Mouse (Mus musculus): Measurements from ENCODE around the gene Tgfbr3.

Tgfbr3 gene

DNA sequence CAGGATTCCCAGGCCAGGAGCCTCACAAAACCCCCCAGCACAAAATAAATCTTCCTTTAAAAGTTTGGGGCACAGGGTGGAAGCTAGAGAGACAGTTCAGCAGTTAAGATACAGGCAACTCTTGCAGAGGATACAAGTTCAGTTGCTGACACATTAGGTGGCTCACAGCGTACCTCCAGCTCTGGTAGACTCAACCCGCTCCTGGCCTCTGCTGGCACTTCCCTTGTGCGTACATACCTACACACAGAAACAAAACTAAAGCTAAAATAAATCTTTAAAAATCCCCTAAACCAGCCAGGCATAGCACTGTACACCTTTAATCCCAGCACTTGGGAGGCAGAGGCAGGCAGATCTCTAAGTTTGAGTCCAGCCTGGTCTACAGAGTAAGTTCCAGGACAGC lies 211.1 kb downstream of the Tgfbr3 start:
- no peak for DNase-seq (ENCODE audit: low spot score)

GRCm38 (mm10) chr5:107077900-107078299 lies 211.5 kb downstream of the Tgfbr3 start:
- DNase-seq (ENCODE audit: low spot score), result no peak

GRCm38 (mm10) chr5:107074980-107075583 lies 214.3 kb downstream of the Tgfbr3 start:
- DNase-seq (ENCODE audit: low spot score), result no peak

DNA sequence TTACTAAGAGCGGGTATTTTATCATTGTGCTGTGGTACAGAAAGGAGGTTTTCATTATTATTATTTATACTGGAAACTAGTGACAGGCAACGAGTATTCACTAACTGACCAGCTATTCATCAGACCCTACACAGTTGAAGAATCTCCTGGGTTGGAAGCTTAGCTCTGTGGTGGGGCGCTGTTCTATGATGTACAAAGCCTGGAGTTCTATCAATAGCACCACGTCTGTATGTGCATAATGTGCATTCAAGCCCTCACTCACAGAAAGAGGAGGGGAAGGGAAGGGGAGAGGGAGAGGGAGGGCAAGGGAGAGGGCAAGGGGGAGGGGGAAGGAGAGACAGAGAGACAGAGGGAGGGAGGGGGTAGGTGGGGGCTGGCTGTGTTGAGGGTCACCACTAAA lies 215.1 kb downstream of the Tgfbr3 start:
- DNase-seq (ENCODE audit: low spot score), result no peak

DNA sequence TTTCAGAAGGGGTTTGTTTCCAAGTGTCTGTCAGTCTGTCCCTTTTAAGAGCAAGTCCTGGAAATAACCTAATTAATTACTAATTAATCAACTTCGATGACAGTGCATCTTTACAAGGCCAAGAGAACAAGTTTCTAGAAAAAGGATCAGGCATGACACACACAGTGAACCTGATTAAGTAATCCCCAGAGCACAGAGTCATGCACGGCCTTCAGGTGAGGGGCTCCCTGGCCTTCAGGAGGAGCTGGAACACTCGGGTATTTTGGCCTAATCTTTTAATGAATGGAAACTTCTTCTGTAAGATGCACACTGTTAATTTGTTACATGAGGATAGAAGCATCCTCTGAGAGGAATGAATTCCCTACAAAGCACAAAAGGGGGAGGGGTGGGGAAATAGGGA lies 215.9 kb downstream of the Tgfbr3 start:
- no peak for DNase-seq (ENCODE audit: low spot score)

DNA sequence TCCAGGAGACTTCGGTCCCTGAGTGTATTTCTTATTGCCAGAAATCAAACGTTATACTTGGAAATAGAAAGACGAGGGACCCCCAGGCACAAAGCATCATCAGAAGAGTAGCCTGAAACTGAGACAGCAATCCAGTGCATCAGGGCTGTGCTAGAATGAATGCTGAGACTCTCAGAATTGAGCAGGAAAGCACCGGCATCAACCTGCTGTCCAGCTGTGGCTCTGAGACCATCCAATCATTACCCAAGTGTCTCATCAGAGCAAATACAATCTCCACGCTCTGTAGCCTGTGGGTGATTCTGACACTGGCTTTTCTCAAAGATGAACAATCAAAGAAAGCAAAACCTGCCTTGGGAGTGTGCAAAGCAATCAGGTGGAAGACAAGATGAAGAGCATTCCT lies 221.3 kb downstream of the Tgfbr3 start:
- DNase-seq (ENCODE audit: low spot score), result no peak

GRCm38 (mm10) chr5:107067531-107067930 lies 221.9 kb downstream of the Tgfbr3 start:
- no peak for DNase-seq (ENCODE audit: low spot score)

DNA sequence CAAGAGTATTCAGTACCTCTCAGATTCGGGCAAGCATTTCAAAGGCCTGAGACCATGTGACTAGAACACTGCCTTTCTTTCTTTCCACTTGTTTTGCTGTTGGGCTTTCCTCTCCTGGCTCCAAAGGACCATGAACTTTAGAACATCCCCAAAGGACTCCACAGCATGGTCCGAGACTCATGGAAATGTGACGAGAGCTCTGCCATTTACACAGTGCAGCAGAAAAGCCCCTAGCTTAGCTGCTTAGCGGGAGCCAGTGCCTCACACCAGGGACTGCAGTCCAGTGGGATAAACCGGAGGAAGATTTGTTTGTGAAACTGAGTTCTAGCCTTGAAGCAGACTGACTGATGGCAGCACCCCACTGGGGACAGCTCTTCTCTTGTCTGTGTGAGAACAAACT lies 224.5 kb downstream of the Tgfbr3 start:
- DNase-seq (ENCODE audit: low spot score), result no peak

- DNase-seq (ENCODE audit: low spot score), result no peak
These were observed 227.1 kb downstream of the Tgfbr3 start for GRCm38 (mm10) chr5:107062229-107062852.

DNA sequence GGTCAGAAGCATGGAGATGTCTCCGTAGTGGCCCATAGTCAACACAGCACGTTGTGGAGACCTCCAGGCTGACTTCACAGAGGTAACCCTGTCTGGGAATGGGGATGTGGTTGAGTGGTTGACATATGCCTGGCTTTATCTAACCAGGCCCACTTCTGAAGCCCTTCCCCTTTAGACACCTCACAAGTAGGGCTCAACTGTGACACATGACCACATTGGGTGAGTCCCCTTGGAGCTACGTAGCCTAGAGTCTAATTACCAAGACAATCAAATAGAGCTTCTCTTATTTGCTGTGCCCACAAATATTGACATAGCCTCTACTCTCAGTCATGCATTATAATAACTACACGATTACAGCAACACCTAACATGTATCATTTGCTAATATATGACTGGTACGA lies 229.9 kb downstream of the Tgfbr3 start:
- no peak for DNase-seq (ENCODE audit: low spot score)

- DNase-seq (ENCODE audit: low spot score), result no peak
These were observed 230.8 kb downstream of the Tgfbr3 start for GRCm38 (mm10) chr5:107058642-107059041.
